ENCODE assay signal across 9 mouse cellular contexts in genomic region chr2:32877303-32877702, GRCm38 (mm10). TPM values are rescaled to one million over a fixed set of nuclear protein-coding genes. Genes with fewer than 3 reads are reported as not detected.
DNase-seq lines count a peak whose midpoint lies in the region; ATAC-seq and TF ChIP-seq lines count a peak whose summit lies in the region.
"Had no signal": no experiment of that assay in that cellular context is flagged by ENCODE, and none has a peak within 500 bp of the region (broad histone marks: within the 10 kb centered on the region; RNA-seq: fewer than 3 reads in every experiment).

No protein-coding gene starts in this region.

- no peaks in the 10 kb centered on the region for H3K36me3 ChIP-seq in embryonic facial prominence, embryonic 12.5 days
- no peaks in the 10 kb centered on the region for H3K36me3 ChIP-seq in kidney, postnatal 0 days (ENCODE audit: insufficient read depth, low read length)
- no peaks in the 10 kb centered on the region for H3K36me3 ChIP-seq in midbrain, embryonic 16.5 days (ENCODE audit: control insufficient read depth, insufficient read depth, low read length)
- H3K36me3 ChIP-seq: G1E had no signal

- peak overlapping the region; percentile 72 for H3K4me2 ChIP-seq in embryonic facial prominence, embryonic 12.5 days (replicated peaks)
- H3K4me2 ChIP-seq in kidney, postnatal 0 days (ENCODE audit: low read length): peak overlapping the region; percentile 91
- H3K4me2 ChIP-seq in midbrain, embryonic 16.5 days (ENCODE audit: low read length): peak overlapping the region; percentile 96

- no peaks in the 10 kb centered on the region for H3K9me3 ChIP-seq in embryonic facial prominence, embryonic 12.5 days
- H3K9me3 ChIP-seq in kidney, postnatal 0 days (replicated peaks; ENCODE audit: low read length): no peaks in the 10 kb centered on the region
- no peaks in the 10 kb centered on the region for H3K9me3 ChIP-seq in midbrain, embryonic 16.5 days (replicated peaks; ENCODE audit: control insufficient read depth, low read length, poor library complexity, severe bottlenecking)
- H3K9me3 ChIP-seq: G1E had no signal

- DNase-seq in kidney, adult 9 months: peak; percentile 31
- DNase-seq in kidney, postnatal 25 days: no peak
- no peak for DNase-seq in kidney, postnatal 0 days (ENCODE audit: low spot score)
- no peak for DNase-seq in MN1 (ENCODE audit: low spot score)
- no peak for DNase-seq in spleen, postnatal 10 days (ENCODE audit: low spot score in 2 of 2)
- no peak for DNase-seq in left cerebral cortex, adult 11 months (ENCODE audit: low spot score)

- WGBS in embryonic facial prominence, embryonic 12.5 days: 23% methylated on average over 5 of the region's 5 CpGs
- 42% methylated on average over 5 of the region's 5 CpGs for WGBS in kidney, postnatal 0 days
- 34% methylated on average over 5 of the region's 5 CpGs for WGBS in midbrain, embryonic 16.5 days

- peak overlapping the region; percentile 80 for H3K4me3 ChIP-seq in embryonic facial prominence, embryonic 12.5 days
- peak overlapping the region; percentile 73 for H3K4me3 ChIP-seq in kidney, postnatal 0 days (replicated peaks; ENCODE audit: low read depth, low read length)
- peak overlapping the region; percentile 89 for H3K4me3 ChIP-seq in midbrain, embryonic 16.5 days (ENCODE audit: low read depth, low read length)

- H3K9ac ChIP-seq in embryonic facial prominence, embryonic 12.5 days: peak overlapping the region; percentile 88
- H3K9ac ChIP-seq in kidney, postnatal 0 days (ENCODE audit: low read depth, low read length): peak overlapping the region; percentile 75
- peak overlapping the region; percentile 99 for H3K9ac ChIP-seq in midbrain, embryonic 16.5 days (ENCODE audit: low read depth, low read length)

- H3K27me3 ChIP-seq in embryonic facial prominence, embryonic 12.5 days: no peaks in the 10 kb centered on the region
- H3K27me3 ChIP-seq in kidney, postnatal 0 days (ENCODE audit: insufficient read depth, low read length): no peaks in the 10 kb centered on the region
- H3K27me3 ChIP-seq in midbrain, embryonic 16.5 days (ENCODE audit: control insufficient read depth, insufficient read depth, low read depth, low read length): no peaks in the 10 kb centered on the region

- no peak for ATAC-seq in embryonic facial prominence, embryonic 12.5 days (ENCODE audit: insufficient number of reproducible peaks, insufficient read depth, low FRiP score, low TSS enrichment)
- ATAC-seq in kidney, postnatal 0 days (replicated peaks; ENCODE audit: low FRiP score, low read depth): no peak
- no peak for ATAC-seq in midbrain, embryonic 16.5 days

- 0 out of 2 replicates have a peak overlapping the region, but pooled peaks have one; percentile 12 for H3K27ac ChIP-seq in embryonic facial prominence, embryonic 12.5 days
- peak overlapping the region; percentile 91 for H3K27ac ChIP-seq in kidney, postnatal 0 days
- H3K27ac ChIP-seq in midbrain, embryonic 16.5 days (ENCODE audit: low read length): peak overlapping the region; percentile 96; the same call in 1 of the 2 replicates

- H3K4me1 ChIP-seq in embryonic facial prominence, embryonic 12.5 days: peaks cover 64% of the 10 kb centered on the region
- peaks cover 57% of the 10 kb centered on the region for H3K4me1 ChIP-seq in kidney, postnatal 0 days (replicated peaks; ENCODE audit: insufficient read depth, low read length)
- peaks cover 63% of the 10 kb centered on the region for H3K4me1 ChIP-seq in midbrain, embryonic 16.5 days (ENCODE audit: control insufficient read depth, insufficient read depth, low read length)

- TF ChIP-seq CTCF in kidney, postnatal 0 days (IDR thresholded peaks at IDR 0.05; ENCODE audit: low read depth): no peak

RNA-seq across cellular contexts. Expression of gene Fam129b, which starts 1.4 kb away (rescaled TPM):
- polyA plus RNA-seq in embryonic facial prominence, embryonic 12.5 days (2016; fragmentation: Nextera tagmentation; extraction: Ambion mirVana): 48.8 and 54.7 TPM in 2 replicates
- 41.1 and 42.2 TPM in 2 replicates for polyA plus RNA-seq in kidney, postnatal 0 days (2015; fragmentation: Nextera tagmentation; extraction: Ambion mirVana)
- polyA plus RNA-seq in midbrain, embryonic 16.5 days (2015; fragmentation: Nextera tagmentation; extraction: Ambion mirVana): 25.3 and 27.4 TPM in 2 replicates

RNA-seq across cellular contexts. Expression of gene Stxbp1, which starts 30.3 kb away (rescaled TPM):
- 28.3 and 32.4 TPM in 2 replicates for polyA plus RNA-seq in embryonic facial prominence, embryonic 12.5 days (2016; fragmentation: Nextera tagmentation; extraction: Ambion mirVana)
- 14.3 and 14.6 TPM in 2 replicates for polyA plus RNA-seq in kidney, postnatal 0 days (2015; fragmentation: Nextera tagmentation; extraction: Ambion mirVana)
- 340 and 389 TPM in 2 replicates for polyA plus RNA-seq in midbrain, embryonic 16.5 days (2015; fragmentation: Nextera tagmentation; extraction: Ambion mirVana)

Comparison
In these comparisons a context has a peak if more than half of its experiments do, and no peak if none do; other contexts are left out.
1. H3K27ac ChIP-seq: peak in every context shown above with its lines; median percentile 96 in midbrain, embryonic 16.5 days; 91 in kidney, postnatal 0 days; 12 in embryonic facial prominence, embryonic 12.5 days.
2. RNA of gene Stxbp1, which starts 30.3 kb away (polyA plus RNA-seq): 340 to 389 TPM in midbrain, embryonic 16.5 days; 28.3 to 32.4 TPM in embryonic facial prominence, embryonic 12.5 days and 14.3 to 14.6 TPM in kidney, postnatal 0 days; every median in the first group is over 10 times any median in the second.
3. Peak in every context shown above with its lines, with median percentiles within 50 percentile points of each other: H3K4me2 ChIP-seq, H3K4me3 ChIP-seq and H3K9ac ChIP-seq.